Mouse (Mus musculus) hindbrain, embryonic 14.5 days (tissue): ENCODE measurements around the gene Snapin. TPM values are rescaled to one million over a fixed set of nuclear protein-coding genes. Genes with fewer than 3 reads are reported as not detected.

Experiments
- ATAC-seq: fragments of 200-750 bp; cut with Nextera tagmentation; 2 replicates; pipeline ENCODE4 v1.8.0; 2017; ENCODE audit warnings: moderate number of reproducible peaks, mild to moderate bottlenecking, moderate TSS enrichment, moderate library complexity; ENCODE audit not compliant: low FRiP score
- DNase-seq: peaks from one replicate; pipeline ENCODE4 v3.0.0-alpha.2; 2015; ENCODE audit warnings: low spot score
- H3K27ac ChIP-seq: fragments of 300-500 bp; sonication (generic); 2 replicates; pipeline ENCODE4 v1.5.1; 2014; ENCODE audit warnings: mild to moderate bottlenecking, moderate library complexity
- H3K27me3 ChIP-seq: fragments of 300-500 bp; sonication (generic); 2 replicates; pipeline ENCODE4 v1.6.1; 2014; ENCODE audit warnings: mild to moderate bottlenecking, low read length, mixed read lengths; ENCODE audit not compliant: control insufficient read depth, insufficient read depth
- H3K36me3 ChIP-seq: fragments of 300-500 bp; sonication (generic); replicated peaks from 2 replicates; pipeline ENCODE4 v1.6.1; 2014; ENCODE audit not compliant: control insufficient read depth, insufficient read depth
- H3K4me1 ChIP-seq: fragments of 300-500 bp; sonication (generic); replicated peaks from 2 replicates; pipeline ENCODE4 v1.6.1; 2014; ENCODE audit warnings: antibody characterized with exemption, low read length, mixed read lengths; ENCODE audit not compliant: control insufficient read depth, insufficient read depth
- H3K4me2 ChIP-seq: fragments of 300-500 bp; sonication (generic); replicated peaks from 2 replicates; pipeline ENCODE4 v1.6.1; 2014; ENCODE audit warnings: mild to moderate bottlenecking, moderate library complexity
- H3K4me3 ChIP-seq: fragments of 300-500 bp; sonication (generic); replicated peaks from 2 replicates; pipeline ENCODE4 v1.5.1; 2014; ENCODE audit warnings: mild to moderate bottlenecking, low read length
- H3K9ac ChIP-seq: fragments of 300-500 bp; sonication (generic); 2 replicates; pipeline ENCODE4 v1.6.1; 2014
- H3K9me3 ChIP-seq: fragments of 300-500 bp; sonication (generic); 2 replicates; pipeline ENCODE4 v1.6.1; 2016; ENCODE audit warnings: low read length; ENCODE audit not compliant: control insufficient read depth
- WGBS: fragments of 180-500 bp; shearing (Covaris S2); extraction: QIAGEN DNeasy Blood & Tissue Kit; methylation state at CpG from one replicate; pipeline ENCODE4 v1.1.7; 2014; 5-methylcytosine and 5-hydroxymethylcytosine counted together
- polyA plus RNA-seq: library from polyadenylated mRNA; unstranded; fragments of >200 nt; fragmentation: Nextera tagmentation; extraction: Ambion mirVana; gene quantifications from 2 replicates; pipeline ENCODE4 v1.2.1, GENCODE M21; 2014

The Snapin gene
- polyA plus RNA-seq, 1 experiment from 2014 or later, result 94.0 TPM

DNA sequence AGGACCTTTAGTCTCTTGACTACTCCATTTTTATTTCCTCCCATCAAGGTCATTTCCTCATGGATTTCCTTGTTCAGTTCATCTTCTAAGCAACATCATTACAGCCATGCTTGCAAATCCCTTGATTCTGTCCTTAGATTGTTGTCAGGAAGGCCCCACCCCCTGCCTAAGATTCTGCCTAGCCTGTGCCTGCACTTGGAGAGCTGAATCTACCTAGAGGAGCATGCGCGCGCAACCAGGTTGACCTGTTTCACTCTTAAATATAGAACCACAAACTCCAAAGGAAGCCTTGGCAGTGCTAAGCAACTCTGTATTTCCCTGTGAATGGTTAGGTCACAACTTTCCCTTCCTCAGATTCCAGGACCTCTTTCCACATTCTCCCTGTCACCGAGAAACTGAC lies 26.9 kb upstream of the Snapin start:
- H3K36me3 ChIP-seq, result no peaks in the 10 kb centered on the region
- H3K4me1 ChIP-seq, result peaks cover 11% of the 10 kb centered on the region
- H3K4me2 ChIP-seq, result no peak overlapping the region
- H3K9me3 ChIP-seq, result no peaks in the 10 kb centered on the region
- H3K4me3 ChIP-seq, result no peak overlapping the region
- DNase-seq (no peak), ATAC-seq (no peak)
- H3K27ac ChIP-seq, result no peak overlapping the region
- WGBS, result 80% methylated on average over 4 of the region's 4 CpGs
- no peak overlapping the region for H3K9ac ChIP-seq
- H3K27me3 ChIP-seq, result peaks cover 23% of the 10 kb centered on the region

DNA sequence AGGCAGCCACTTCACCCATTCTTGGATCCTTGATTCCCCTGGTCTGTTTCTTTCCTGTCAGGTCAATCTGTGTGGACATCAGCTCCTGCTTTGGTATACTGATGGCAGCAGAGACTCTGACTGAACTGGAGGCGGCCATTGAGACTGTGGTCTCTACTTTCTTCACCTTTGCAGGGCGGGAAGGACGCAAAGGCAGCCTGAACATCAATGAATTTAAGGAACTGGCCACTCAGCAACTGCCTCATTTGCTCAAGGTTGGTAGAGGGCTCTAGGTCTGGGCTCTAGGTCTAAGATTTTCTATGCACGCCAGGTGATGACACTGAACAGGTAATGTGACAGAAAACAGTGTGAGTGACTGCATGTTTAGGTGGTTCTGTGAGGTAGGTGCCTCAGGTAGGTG lies 25.0 kb upstream of the Snapin start:
- Histone ChIP-seq H3K36me3 (no peaks in the 10 kb centered on the region), H3K4me2 (no peak overlapping the region), H3K9me3 (no peaks in the 10 kb centered on the region), H3K27me3 (peaks cover 28% of the 10 kb centered on the region), H3K4me1 (peaks cover 11% of the 10 kb centered on the region), H3K4me3 (no peak overlapping the region), H3K27ac (no peak overlapping the region), H3K9ac (no peak overlapping the region)
- DNase-seq, result no peak
- 88% methylated on average over 4 of the region's 4 CpGs for WGBS
- ATAC-seq, result no peak

DNA sequence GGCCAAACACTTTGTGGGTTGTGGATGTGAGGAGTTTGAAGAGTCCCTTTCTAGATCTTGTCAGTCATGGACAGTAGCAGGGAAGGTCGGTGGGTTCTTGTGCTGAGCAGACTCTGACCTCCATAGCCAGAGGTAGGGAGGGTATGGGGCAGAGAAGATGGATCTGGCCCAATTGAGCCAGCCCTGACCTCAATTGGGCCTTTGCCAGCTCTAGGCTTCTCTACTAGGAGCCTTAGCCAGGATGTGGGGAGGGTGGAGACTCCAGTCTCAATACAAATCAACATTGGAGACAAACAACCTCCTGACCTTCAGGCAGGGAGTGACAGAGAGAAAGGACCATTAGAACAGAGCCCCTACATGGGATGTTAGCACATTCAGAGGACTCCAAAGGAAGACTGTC lies 24.4 kb upstream of the Snapin start:
- Histone ChIP-seq H3K9ac (no peak overlapping the region), H3K9me3 (no peaks in the 10 kb centered on the region), H3K4me2 (peak overlapping the region; percentile 61), H3K4me3 (peak overlapping the region; percentile 25; the same call in 1 of the 2 replicates), H3K4me1 (peaks cover 11% of the 10 kb centered on the region), H3K27me3 (peaks cover 28% of the 10 kb centered on the region), H3K36me3 (no peaks in the 10 kb centered on the region), H3K27ac (no peak overlapping the region)
- ATAC-seq (no peak), DNase-seq (no peak)
- WGBS, result 64% methylated on average over 1 of the region's 1 CpGs

DNA sequence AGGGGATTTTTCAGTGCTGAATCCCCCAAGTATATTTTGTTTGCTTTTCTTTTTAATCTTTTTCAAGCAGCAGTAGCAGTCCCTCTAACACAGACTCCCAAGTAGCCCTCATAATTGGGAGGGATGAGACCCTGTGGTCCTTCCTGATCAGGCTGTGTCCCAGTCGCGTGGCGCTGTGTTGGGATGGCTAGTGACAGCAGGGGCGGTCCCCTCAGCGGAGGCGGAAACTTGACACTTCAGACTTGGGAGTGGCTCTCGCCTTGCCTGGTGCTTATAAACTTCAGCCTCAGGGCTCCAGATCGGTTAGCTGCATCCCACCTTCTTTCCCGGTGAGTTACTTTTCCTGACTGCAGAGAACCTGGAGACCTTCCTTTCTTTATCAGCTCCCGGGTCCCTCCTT lies 23.9 kb upstream of the Snapin start:
- H3K4me1 ChIP-seq, result peaks cover 11% of the 10 kb centered on the region
- whole genome bisulfite sequencing, result 1% methylated on average over 10 of the region's 10 CpGs
- DNase-seq, result no peak

DNA sequence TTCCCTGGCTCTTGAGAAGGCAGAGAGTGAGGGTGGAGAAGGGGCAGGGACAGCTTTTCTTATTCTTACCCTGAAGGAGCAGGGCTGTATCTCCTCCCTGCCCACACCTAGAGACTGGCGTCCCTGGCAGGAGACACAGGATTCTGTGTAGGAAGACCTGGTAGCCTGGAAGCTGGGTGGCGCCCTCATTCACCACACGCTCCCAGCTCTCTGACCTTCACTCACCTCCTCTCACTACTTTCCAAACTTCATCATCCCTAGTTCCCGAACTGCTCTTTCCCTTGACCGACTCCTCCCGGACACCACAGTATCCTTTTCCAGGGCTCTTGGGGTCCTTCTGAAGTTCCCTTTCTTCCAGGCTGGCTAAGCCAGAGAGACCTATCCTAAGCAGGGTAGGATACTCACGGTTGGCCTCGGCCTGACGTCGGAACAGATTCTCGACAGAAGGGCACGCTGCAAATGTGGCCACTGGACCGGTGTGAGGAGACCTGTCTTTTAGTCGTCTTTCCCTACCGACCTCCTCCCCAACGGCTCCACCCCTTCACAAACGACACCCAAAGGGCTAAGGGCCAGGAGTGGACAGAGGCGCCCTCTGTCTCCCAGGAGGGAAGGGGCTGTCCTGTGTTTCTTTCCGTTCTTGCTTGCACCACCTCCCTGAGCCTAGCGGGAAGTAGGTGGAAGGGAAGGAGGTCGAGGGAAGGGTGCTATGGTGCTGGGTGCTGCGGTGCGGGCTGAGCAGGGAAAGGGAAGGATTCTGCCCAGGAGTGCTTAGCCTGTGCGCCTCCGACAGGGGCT lies 23.2 kb upstream of the Snapin start, which contains the start of the genes S100a1 and S100a13:
TSS of gene S100a1 (minus strand) at position 597 of the 795 bp plus-strand sequence.
TSS of gene S100a13 (plus strand) at position 640 of the 795 bp plus-strand sequence.
- peaks cover 11% of the 10 kb centered on the region for H3K4me1 ChIP-seq
- no peaks in the 10 kb centered on the region for H3K36me3 ChIP-seq
- H3K9me3 ChIP-seq, result no peaks in the 10 kb centered on the region
- peak within 1 kb of the TSS; percentile 44 for H3K9ac ChIP-seq
- peak within 1 kb of the TSS; percentile 61 for H3K4me2 ChIP-seq
- DNase-seq, result no peak
- 6% methylated on average over 25 of the region's 25 CpGs for WGBS
- H3K27ac ChIP-seq, result no peak within 1 kb of the TSS
- peaks cover 28% of the 10 kb centered on the region for H3K27me3 ChIP-seq
- ATAC-seq, result peak; percentile 21; the same call in 1 of the 2 replicates
- H3K4me3 ChIP-seq, result peak within 1 kb of the TSS; percentile 25

More for the DNA sequence above, 23.9 kb upstream of the Snapin start:
- peak overlapping the region; percentile 44 for H3K9ac ChIP-seq
- peak overlapping the region; percentile 25 for H3K4me3 ChIP-seq
- H3K9me3 ChIP-seq, result no peaks in the 10 kb centered on the region
- no peak overlapping the region for H3K27ac ChIP-seq
- peak overlapping the region; percentile 61 for H3K4me2 ChIP-seq
- H3K27me3 ChIP-seq, result peaks cover 28% of the 10 kb centered on the region
- ATAC-seq, result no peak
- no peaks in the 10 kb centered on the region for H3K36me3 ChIP-seq

DNA sequence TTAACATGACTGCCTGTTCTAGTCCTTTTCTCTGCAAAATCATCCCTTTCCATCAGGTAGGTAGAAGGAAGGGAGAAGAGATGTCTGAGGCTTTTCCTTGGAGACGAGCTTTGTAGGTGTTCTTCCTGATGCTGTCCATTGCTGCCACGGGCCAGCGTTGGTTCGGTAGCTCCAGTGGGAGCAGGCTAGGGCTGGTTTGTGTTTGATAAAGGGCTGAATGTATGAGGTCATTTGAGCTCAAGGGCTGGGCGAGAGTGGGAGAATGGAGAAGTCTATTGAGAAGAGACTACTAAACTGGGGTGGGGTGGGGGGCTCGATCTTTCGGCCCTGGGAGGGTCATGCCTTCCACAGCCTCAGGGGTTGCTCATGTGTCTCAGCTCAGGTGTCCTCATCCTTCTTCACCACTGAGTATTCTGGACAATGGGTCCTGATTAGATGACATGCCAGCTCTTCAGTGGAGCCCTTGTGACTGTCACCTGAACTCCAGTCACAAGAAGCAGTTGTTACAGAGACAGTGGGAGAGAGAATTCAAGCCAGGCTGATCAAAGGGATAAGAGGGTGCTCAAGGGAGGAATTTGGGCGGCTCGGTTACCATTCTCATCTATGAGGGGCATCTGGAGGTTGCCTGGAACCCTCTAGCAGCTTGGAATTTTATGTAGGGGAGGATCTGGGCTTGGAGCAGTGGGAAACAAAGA lies 22.3 kb upstream of the Snapin start:
- Histone ChIP-seq H3K9ac (no peak overlapping the region), H3K4me2 (no peak overlapping the region; the same call in 1 of the 2 replicates)
- DNase-seq, result no peak

DNA sequence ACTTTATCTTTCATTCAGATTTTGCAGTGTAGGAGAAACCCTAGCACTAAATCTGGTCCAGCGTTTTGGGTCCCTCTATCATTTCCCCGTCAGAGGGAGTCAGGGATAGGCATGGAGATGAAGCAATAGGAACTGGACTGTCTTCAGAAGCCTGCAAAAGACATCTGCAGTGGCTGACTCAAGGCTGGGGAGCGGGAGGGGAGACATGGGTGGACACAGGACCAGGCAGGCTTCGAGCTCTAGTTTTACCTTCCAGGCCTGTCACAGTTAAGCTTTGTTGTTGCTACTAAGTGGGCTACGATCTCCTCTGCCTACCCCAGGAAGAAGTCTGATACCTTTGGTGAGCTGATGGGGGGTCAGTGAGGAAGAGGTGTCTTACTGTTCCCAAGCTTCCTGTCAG lies 21.4 kb upstream of the Snapin start:
- H3K27ac ChIP-seq, result no peak overlapping the region
- no peak overlapping the region for H3K4me2 ChIP-seq
- no peak for DNase-seq
- peaks cover 5% of the 10 kb centered on the region for H3K36me3 ChIP-seq
- ATAC-seq, result no peak
- H3K9me3 ChIP-seq, result no peaks in the 10 kb centered on the region
- 86% methylated on average over 5 of the region's 5 CpGs for WGBS
- H3K27me3 ChIP-seq, result peaks cover 28% of the 10 kb centered on the region
- H3K9ac ChIP-seq, result no peak overlapping the region
- H3K4me3 ChIP-seq, result no peak overlapping the region
- peaks cover 21% of the 10 kb centered on the region for H3K4me1 ChIP-seq

More for the DNA sequence above, 22.3 kb upstream of the Snapin start:
- Histone ChIP-seq H3K9me3 (no peaks in the 10 kb centered on the region), H3K36me3 (no peaks in the 10 kb centered on the region), H3K27me3 (peaks cover 28% of the 10 kb centered on the region), H3K27ac (no peak overlapping the region), H3K4me1 (peaks cover 13% of the 10 kb centered on the region), H3K4me3 (no peak overlapping the region)
- 79% methylated on average over 9 of the region's 9 CpGs for WGBS
- no peak for ATAC-seq

DNA sequence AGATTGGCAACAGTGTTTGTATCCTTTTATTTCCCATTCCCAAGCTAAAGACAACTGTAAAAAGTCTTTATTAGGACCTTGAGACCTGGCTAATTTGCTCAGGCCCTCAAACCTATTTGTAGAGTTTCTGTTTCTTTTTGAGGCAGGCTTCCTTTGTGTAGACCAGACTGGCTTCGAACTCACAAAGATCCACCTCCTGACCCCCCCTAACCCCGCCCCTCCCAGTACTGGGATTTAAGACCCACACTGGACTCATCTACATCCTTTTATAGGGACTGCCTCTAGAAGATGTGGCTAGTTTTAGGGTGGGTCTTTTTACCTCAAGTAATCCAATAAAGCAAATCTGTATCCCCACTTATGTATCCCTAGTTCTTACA lies 18.9 kb upstream of the Snapin start:
- H3K27me3 ChIP-seq, result peaks cover 22% of the 10 kb centered on the region
- peak overlapping the region; percentile 88 for H3K4me2 ChIP-seq
- 15% methylated on average over 2 of the region's 2 CpGs for WGBS
- H3K27ac ChIP-seq, result peak overlapping the region; percentile 30; the same call in 1 of the 2 replicates
- ATAC-seq, result peak; percentile 24; the same call in 1 of the 2 replicates
- no peak for DNase-seq
- no peaks in the 10 kb centered on the region for H3K9me3 ChIP-seq
- no peak overlapping the region for H3K9ac ChIP-seq
- H3K4me3 ChIP-seq, result peak overlapping the region; percentile 90
- peaks cover 30% of the 10 kb centered on the region for H3K36me3 ChIP-seq
- peaks cover 21% of the 10 kb centered on the region for H3K4me1 ChIP-seq
